Mouse (Mus musculus): ENCODE data around the gene Tspan13.

The Tspan13 gene

GRCm38 (mm10) chr12:36032419-36032818, 9.9 kb downstream of the Tspan13 start:
- DNase-seq (ENCODE audit: extremely low spot score, low spot score) = no peak

- DNase-seq (ENCODE audit: extremely low spot score, low spot score) = no peak
Observed at GRCm38 (mm10) chr12:36030660-36031363, 11.5 kb downstream of the Tspan13 start.

- no peak for DNase-seq (ENCODE audit: extremely low spot score, low spot score)
Observed at GRCm38 (mm10) chr12:36029687-36030086, 12.6 kb downstream of the Tspan13 start.

- DNase-seq (ENCODE audit: extremely low spot score, low spot score) = no peak
Observed at GRCm38 (mm10) chr12:36028968-36029645, 13.2 kb downstream of the Tspan13 start.

- DNase-seq (ENCODE audit: extremely low spot score, low spot score) = no peak
Observed at GRCm38 (mm10) chr12:36027171-36027570, 15.1 kb downstream of the Tspan13 start.

- no peak for DNase-seq (ENCODE audit: extremely low spot score, low spot score)
Observed at GRCm38 (mm10) chr12:36026126-36026525, 16.2 kb downstream of the Tspan13 start.

DNA sequence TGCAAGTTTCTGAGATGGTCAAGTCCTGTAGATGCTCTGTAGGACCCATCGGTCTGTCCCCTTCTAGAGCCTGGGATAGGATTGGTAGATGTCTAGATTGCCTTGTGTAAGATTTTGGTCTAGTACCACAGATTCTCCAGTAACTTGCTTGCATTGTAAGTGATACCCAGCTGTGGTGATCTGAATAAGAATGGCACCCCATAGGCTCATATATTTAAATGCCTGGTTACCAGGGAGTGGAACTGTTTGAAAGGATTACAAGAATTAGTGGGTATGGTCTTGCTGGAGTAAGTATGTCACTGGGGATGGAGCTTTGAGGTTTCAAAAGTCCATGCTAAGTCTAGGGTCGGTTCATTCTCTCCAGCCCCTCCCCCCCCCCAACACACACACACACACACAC, 21.6 kb downstream of the Tspan13 start:
- DNase-seq (ENCODE audit: extremely low spot score, low spot score) = no peak

GRCm38 (mm10) chr12:36020081-36020480, 22.2 kb downstream of the Tspan13 start:
- no peak for DNase-seq (ENCODE audit: extremely low spot score, low spot score)

DNA sequence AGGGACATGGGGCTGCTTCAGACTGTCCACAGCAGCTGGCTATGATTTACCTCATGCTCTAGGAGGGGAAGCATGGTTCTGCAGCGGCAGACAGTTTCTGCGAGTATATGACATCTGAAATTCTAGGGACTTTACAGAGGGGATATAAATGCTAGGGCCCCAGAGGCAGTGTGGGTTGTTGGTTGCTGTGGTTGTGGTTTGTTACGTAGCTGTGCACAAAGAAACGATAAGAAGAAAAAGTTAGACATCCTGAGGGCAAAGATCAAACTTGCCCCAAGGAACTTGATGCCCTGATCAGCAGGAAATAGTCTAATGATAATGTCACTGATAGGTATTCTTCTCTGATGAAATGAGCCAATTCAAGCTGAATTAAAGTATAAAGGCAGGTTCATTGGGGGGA, 22.7 kb downstream of the Tspan13 start:
- DNase-seq (ENCODE audit: extremely low spot score, low spot score) = no peak

DNA sequence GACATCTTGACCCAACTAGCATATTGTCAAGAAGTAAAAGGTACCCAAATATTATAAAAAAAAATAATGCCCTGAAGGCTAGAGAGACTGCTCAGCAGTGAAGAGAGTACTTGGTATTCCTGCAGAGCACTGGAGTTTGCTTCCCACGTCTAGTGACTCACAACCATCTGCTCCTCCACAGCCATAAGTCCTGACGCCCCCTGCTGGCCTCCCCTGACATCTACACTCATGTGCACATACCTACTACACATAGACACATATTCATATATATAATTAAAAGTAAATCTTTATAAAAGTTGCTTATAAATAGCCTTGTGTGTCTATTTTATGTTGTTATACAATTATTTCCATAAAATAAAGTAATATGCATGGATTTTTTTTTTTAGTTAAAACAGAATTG, 24.5 kb downstream of the Tspan13 start:
- DNase-seq (ENCODE audit: extremely low spot score, low spot score) = no peak

GRCm38 (mm10) chr12:36013216-36013910, 28.9 kb downstream of the Tspan13 start:
- DNase-seq (ENCODE audit: extremely low spot score, low spot score) = no peak

- no peak for DNase-seq (ENCODE audit: extremely low spot score, low spot score)
Observed at GRCm38 (mm10) chr12:36008364-36009047, 33.8 kb downstream of the Tspan13 start.

DNA sequence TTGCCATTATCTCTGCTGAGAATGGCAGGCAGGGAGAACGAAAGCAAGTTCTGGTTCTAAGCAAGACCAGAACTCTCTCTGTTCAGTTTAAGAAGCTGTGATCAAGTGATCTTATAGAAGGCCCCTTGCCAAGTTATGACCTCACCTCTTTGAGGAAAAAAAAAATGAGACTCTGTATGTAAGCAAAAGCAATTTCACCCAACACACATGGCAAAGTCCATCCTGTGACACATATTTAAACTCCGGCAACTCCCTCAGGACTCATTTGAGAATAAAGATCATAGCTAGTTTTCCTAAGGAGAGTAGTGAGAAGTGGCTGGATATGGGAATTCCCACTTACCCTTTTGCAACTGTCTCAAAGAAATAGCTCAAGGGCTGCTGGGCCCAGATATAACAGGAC, 34.7 kb downstream of the Tspan13 start:
- DNase-seq (ENCODE audit: extremely low spot score, low spot score) = no peak

GRCm38 (mm10) chr12:36004714-36005113, 37.6 kb downstream of the Tspan13 start:
- DNase-seq (ENCODE audit: extremely low spot score, low spot score) = no peak

GRCm38 (mm10) chr12:35995799-35996198, 46.5 kb downstream of the Tspan13 start:
- DNase-seq (ENCODE audit: extremely low spot score, low spot score) = no peak

- DNase-seq (ENCODE audit: extremely low spot score, low spot score) = no peak
Observed at GRCm38 (mm10) chr12:35994098-35994497, 48.2 kb downstream of the Tspan13 start.

DNA sequence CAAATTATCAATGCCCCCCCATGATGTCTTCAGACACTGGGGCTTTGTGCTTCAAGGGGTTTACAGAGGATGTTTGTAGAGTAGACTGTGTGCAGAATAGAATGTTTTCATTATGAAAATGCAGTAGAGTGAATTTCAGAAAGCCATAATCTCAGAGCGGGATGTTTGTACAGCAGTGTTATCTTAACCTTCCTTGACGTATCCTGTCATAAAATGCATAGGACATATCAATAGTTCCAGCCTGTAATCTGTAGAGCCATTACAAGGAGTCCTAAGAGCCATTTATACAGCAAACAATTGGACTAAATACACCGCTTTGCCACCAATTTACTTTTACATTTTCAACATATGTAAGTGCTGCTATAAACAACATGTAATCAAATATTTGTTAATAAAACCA, 48.7 kb downstream of the Tspan13 start:
- DNase-seq (ENCODE audit: extremely low spot score, low spot score) = no peak

DNA sequence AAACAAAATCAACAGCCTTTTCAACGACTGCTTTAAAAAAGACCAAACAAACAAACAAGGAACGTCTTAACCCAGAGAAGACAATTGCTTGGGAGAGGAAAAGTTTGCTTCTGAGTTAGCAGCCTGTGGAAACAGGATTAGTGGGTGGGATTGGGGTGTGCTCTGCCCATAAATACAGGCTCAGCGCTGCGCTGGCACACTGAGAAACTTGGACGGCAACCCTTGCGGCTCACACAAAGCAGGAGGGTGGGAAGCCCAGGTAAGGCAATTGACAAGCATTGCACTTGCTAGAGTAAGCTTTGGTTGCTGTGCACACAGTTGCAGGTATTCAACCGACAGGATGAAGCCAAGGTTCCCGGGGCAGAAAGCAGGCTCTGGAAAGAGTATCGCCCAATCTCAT, 49.6 kb downstream of the Tspan13 start, which contains the start of gene Agr2:
Gene Agr2 (plus strand): TSS at position 197 of the 400 bp plus-strand sequence.
- no peak for DNase-seq (ENCODE audit: extremely low spot score, low spot score)

GRCm38 (mm10) chr12:35984743-35985142, 57.6 kb downstream of the Tspan13 start:
- no peak for DNase-seq (ENCODE audit: extremely low spot score, low spot score)

DNA sequence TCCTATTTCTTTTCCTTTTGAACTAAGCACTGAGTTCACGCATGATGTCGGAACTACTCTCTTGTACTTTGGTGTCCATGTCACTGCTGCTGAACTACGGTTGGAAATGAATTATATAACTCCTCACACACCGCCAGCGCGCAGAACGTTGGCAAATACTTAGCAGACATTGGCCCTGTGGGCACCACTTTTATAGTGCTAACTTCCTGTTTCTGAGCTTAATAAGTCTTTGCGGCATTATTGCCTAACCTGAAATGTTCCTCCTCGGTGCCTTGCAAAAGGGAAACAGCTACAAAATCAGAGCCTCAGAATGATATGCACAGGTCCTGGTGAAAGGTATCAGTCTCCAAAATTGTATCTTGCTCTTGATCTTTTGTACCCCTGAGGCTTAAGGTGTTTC, 58.8 kb downstream of the Tspan13 start:
- no peak for DNase-seq (ENCODE audit: extremely low spot score, low spot score)

DNA sequence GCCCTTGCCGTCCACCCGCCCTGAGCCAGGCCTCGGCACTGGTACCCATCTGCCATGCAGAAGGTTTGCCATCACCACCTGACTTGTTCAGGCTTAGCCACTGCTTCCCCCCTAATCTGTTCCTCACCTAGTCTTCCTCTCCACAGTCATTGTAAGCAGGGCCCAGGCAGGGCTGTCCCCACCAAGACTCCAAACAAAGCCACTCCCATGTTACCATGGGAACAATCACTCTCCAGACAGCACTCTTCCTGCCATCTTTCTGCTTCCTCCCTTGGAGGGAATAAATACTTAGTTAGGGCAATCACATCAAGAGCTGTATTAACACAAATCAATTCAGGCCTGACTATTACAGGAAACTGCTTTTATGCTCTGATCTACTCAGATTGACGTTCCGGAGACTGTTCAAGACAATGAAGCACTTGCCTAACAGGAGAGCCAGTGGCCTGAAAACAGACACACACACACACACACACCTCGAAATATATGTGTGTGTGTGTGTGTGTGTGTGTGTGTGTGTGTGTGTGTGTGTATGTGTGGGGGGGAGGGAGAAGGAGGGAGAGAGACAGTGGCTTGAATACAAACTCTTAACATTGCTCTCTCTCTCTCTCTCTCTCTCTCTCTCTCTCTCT, 60.5 kb downstream of the Tspan13 start:
- DNase-seq (ENCODE audit: extremely low spot score, low spot score) = no peak
